Mouse (Mus musculus) thymus, postnatal 0 days (tissue): ENCODE measurements at regions not wholly inside any gene's neighbourhood (a gene's known extent, or its start where the extent isn't known, plus 50 kb on each side); places are given as distances from the start of the nearest gene placed in this dataset.
"Not testable (repeated sequence)": the region's sequence is repeated elsewhere in the genome, so short reads cannot be mapped to it uniquely, and the experiment has no call there.

Experiments used
- DNase-seq: peaks from one replicate; pipeline ENCODE4 v3.0.0-alpha.2; 2015; ENCODE audit warnings: low spot score

DNA sequence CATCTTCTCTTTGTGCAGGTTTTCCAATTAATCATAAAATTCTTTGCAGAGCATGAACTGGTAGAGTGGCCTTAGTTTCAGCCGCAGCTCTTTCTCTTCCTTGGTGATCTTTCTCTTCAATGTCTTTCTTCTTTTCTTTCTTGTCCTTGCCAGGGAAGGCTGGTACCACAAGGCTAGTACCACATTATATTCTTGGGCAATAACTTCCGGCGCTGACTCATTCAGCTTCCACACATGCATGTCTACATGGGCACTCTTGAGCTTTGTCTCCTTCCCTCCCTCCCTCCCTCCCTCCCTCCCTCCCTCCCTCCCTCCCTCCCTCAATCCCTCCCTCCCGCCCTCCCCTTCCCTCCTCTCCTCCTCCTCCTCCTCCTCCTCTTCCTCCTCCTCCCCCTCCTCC, 98.1 kb upstream of the Pwp1 start:
- not testable (repeated sequence) for DNase-seq

DNA sequence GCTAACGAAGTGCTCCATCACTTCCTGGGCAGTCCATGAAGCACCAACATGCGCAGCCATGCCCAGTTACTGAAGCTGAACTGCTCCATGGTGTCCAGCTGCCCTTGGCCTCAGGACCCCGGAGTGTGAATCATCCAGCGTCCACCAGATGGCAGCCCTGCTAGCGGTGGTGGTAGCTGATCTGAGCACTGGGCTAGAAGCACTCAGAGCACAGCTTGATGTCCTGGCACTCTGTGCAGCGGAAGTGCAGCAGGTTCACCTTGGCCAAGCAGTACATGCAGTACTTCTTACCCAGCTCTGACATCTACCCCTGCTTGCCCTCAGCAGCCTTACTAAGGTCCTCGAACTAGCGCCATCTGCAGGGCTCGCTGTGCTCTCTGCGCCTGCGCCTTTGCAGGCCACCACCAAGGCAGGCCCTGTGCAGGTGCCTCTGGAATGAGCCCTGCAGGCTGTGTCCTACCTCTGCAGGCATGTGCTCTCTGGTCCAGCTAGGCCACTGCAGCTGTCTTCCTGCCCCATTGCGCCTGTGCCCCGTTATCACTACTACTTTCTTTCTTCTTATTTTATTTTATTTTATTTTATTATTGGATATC, 97.4 kb upstream of the Pwp1 start:
- peak; percentile 23 for DNase-seq

DNA sequence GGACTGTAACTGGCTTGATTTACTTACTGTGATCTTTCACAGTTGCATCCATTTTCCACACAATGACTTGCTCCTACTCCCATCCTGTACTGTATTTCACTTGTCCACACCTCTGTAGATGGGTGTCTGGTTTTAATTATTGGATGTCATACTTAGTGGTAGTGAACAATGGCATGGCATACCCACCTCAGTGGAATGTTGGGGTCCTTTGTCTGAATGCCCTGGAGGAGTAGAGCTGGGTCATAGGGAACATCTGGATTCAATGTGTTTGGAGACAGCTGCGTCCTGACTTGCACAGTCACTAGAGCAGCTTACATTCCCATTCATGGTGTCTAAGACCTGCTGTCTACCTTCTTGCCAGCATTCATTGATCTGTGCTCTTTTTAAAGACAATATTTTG, 91.5 kb upstream of the Pwp1 start:
- no peak for DNase-seq

DNA sequence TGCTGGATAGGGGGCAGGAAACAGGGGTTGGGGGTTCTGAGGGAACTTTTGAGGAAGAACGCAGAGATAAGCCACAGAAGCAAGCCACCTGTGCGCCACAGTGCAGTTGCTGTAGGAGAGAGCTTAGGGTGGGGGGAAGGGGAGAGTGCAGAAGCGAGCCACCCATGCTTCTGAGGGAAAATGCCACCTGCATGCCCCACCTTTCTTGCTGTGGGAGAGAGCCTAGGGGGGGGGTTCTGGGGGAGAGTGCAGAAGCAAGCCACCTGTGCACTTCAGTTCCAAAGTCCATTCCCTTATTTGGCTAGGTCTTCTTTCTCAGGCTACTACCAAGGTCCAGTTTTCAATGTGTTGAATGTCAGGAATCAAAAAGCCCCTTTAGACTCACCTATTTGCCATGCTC, 90.3 kb upstream of the Pwp1 start:
- peak; percentile 58 for DNase-seq

DNA sequence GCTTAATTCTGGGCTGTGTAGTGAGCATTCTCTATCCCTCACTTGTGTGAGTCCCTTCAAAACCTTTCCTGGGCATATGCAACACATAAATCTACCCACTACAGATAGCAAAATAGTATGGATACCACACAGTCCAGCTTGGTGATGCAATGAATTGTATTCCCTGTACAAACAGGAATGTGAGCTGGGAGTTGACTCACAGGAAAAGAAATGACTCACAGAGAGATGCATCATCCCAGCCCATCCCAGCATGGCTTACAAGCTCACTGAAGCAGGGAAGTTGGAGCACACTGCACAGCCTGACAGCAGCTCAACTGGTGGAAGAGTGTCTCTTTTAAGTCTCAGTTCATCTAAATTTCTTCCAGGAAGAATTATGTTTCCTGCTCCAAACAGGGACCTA, 89.7 kb upstream of the Pwp1 start:
- not testable (repeated sequence) for DNase-seq

DNA sequence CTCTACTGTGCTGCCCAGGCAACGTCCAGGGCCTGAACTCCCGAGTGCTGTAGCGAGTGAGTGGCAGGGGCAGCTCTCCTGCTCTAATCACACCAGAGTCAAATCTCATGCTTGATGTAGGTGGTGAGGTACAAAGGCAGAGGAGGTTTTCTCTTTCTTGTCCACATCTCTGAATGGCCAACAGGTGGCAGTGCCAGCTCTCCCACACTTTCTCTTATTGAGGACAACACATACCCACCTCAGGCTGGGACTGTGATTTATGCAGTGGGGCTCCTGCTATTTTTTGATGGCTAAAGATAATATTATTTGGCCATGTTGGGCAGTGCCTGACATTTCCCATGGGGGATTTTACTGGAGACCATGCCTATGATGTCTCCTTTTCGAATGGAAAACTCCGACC, 87.3 kb upstream of the Pwp1 start:
- DNase-seq: peak; percentile 6

DNA sequence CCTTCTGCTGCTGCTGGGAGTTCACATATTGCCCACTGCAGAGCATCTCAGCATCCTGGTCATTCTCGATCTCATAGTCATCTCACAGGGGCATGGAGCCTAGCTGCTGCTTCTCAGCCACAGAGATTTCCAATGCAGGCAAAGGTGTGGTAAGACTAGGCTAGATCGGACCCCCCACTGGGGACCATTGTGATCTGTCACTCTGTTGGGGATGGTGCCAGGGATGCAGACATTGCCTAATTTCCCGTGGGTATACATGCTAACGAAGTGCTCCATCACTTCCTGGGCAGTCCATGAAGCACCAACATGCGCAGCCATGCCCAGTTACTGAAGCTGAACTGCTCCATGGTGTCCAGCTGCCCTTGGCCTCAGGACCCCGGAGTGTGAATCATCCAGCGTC, 83.9 kb upstream of the Pwp1 start:
- DNase-seq: not testable (repeated sequence)

DNA sequence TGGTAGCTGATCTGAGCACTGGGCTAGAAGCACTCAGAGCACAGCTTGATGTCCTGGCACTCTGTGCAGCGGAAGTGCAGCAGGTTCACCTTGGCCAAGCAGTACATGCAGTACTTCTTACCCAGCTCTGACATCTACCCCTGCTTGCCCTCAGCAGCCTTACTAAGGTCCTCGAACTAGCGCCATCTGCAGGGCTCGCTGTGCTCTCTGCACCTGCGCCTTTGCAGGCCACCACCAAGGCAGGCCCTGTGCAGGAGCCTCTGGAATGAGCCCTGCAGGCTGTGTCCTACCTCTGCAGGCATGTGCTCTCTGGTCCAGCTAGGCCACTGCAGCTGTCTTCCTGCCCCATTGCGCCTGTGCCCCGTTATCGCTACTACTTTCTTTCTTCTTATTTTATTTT, 83.5 kb upstream of the Pwp1 start:
- DNase-seq: peak; percentile 4

DNA sequence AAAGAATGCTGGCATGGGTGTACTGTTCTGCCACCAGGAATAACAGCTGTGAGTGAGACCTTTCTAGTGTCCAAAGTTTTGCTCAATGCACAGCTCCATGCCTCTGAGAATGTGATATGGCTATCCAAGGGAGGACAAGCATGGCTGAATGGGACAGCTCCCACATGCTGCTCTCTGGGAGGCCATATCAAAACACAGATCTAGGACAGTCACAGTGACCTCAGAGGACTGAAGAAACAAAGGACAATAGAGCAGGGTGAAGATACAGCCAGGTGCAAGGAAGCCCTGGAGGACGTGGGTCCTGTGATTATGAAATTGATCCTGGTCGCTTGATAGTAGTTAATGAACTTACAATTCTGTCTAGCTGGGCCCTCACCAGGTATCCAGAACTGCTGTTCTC, 79.7 kb upstream of the Pwp1 start:
- DNase-seq: not testable (repeated sequence)

DNA sequence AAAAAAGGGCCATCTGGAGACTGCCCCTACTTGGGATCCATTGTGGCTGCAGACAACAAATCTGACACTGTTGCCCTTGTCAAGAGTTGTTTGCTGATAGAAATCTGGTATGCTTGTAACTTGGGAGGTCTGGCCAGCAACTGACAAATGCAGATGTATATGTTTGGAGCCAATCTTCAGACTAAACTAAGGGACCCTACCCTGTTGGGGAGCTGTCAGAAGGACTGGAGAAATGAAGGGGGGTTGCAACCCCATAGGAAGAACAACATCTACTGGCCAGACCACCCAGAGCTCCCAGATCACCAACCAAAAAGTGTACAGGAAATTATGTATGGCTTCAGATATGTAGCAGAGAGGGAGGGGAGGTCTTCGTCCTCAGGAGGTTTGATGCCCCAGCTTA, 54.3 kb upstream of the Pwp1 start:
- no peak for DNase-seq
